In genomic region chr9:115995856-115996560, GRCm38 (mm10) we compare ENCODE assay signal across 16 mouse cellular contexts.
DNase-seq lines count a peak whose midpoint lies in the region; ATAC-seq and TF ChIP-seq lines count a peak whose summit lies in the region.
"Had no signal": no experiment of that assay in that cellular context is flagged by ENCODE, and none has a peak within 500 bp of the region (broad histone marks: within the 10 kb centered on the region; RNA-seq: fewer than 3 reads in every experiment).

No protein-coding gene starts in this region.

- peak; percentile 11 for DNase-seq in forebrain, postnatal 0 days
- DNase-seq in retina, postnatal 1 day, result peak; percentile 45
- no peak for DNase-seq in lung, adult 18-20 months
- DNase-seq in layer of hippocampus, adult 2 months (ENCODE audit: low spot score in 2 of 2), result no peak
- DNase-seq: adrenal gland, postnatal 10 days; cerebellum, adult 18-20 months; heart, postnatal 10 days; kidney, adult 2 months; kidney, postnatal 4 days; thymus, postnatal 14 days had no signal

- H3K36me3 ChIP-seq in hindbrain, embryonic 13.5 days, result no peaks in the 10 kb centered on the region
- no peaks in the 10 kb centered on the region for H3K36me3 ChIP-seq in hindbrain, embryonic 12.5 days
- H3K36me3 ChIP-seq in neural tube, embryonic 13.5 days, result no peaks in the 10 kb centered on the region
- no peaks in the 10 kb centered on the region for H3K36me3 ChIP-seq in neural tube, embryonic 15.5 days
- H3K36me3 ChIP-seq in forebrain, postnatal 0 days (ENCODE audit: insufficient read depth), result no peaks in the 10 kb centered on the region
- H3K36me3 ChIP-seq: embryonic facial prominence, embryonic 15.5 days; heart, embryonic 10.5 days had no signal

- no peak overlapping the region for H3K4me2 ChIP-seq in hindbrain, embryonic 13.5 days
- no peak overlapping the region for H3K4me2 ChIP-seq in hindbrain, embryonic 12.5 days (replicated peaks)
- no peak overlapping the region for H3K4me2 ChIP-seq in neural tube, embryonic 13.5 days
- H3K4me2 ChIP-seq in neural tube, embryonic 15.5 days, result no peak overlapping the region
- H3K4me2 ChIP-seq in forebrain, postnatal 0 days (ENCODE audit: low read depth), result no peak overlapping the region
- H3K4me2 ChIP-seq: embryonic facial prominence, embryonic 15.5 days had no signal

- H3K9ac ChIP-seq in hindbrain, embryonic 13.5 days, result no peak overlapping the region
- no peak overlapping the region for H3K9ac ChIP-seq in hindbrain, embryonic 12.5 days
- no peak overlapping the region for H3K9ac ChIP-seq in neural tube, embryonic 13.5 days
- no peak overlapping the region for H3K9ac ChIP-seq in neural tube, embryonic 15.5 days (replicated peaks)
- H3K9ac ChIP-seq in forebrain, postnatal 0 days, result no peak overlapping the region
- H3K9ac ChIP-seq: embryonic facial prominence, embryonic 15.5 days had no signal

- no peak for ATAC-seq in hindbrain, embryonic 13.5 days (ENCODE audit: low FRiP score)
- ATAC-seq in hindbrain, embryonic 12.5 days (ENCODE audit: low FRiP score), result no peak
- ATAC-seq in neural tube, embryonic 13.5 days (ENCODE audit: low read depth), result no peak
- no peak for ATAC-seq in neural tube, embryonic 15.5 days (ENCODE audit: low FRiP score)
- no peak for ATAC-seq in forebrain, postnatal 0 days

- peak overlapping the region; percentile 46; the same call in 1 of the 2 replicates for H3K27ac ChIP-seq in hindbrain, embryonic 13.5 days
- no peak overlapping the region for H3K27ac ChIP-seq in hindbrain, embryonic 12.5 days
- peak overlapping the region; percentile 38; the same call in 1 of the 2 replicates for H3K27ac ChIP-seq in neural tube, embryonic 13.5 days (replicated peaks)
- no peak overlapping the region for H3K27ac ChIP-seq in neural tube, embryonic 15.5 days (replicated peaks)
- H3K27ac ChIP-seq in forebrain, postnatal 0 days (ENCODE audit: low read depth, low read length), result no peak overlapping the region
- H3K27ac ChIP-seq in layer of hippocampus, adult 2 months, result no peak overlapping the region
- H3K27ac ChIP-seq: embryonic facial prominence, embryonic 15.5 days; heart, embryonic 10.5 days had no signal

- no peaks in the 10 kb centered on the region for H3K4me1 ChIP-seq in hindbrain, embryonic 13.5 days (replicated peaks)
- no peaks in the 10 kb centered on the region for H3K4me1 ChIP-seq in hindbrain, embryonic 12.5 days
- H3K4me1 ChIP-seq in neural tube, embryonic 13.5 days (replicated peaks), result no peaks in the 10 kb centered on the region; the same call in 1 of the 2 replicates
- H3K4me1 ChIP-seq in neural tube, embryonic 15.5 days, result no peaks in the 10 kb centered on the region
- no peaks in the 10 kb centered on the region for H3K4me1 ChIP-seq in forebrain, postnatal 0 days (ENCODE audit: insufficient read depth)

- no peak overlapping the region for H3K4me3 ChIP-seq in hindbrain, embryonic 13.5 days
- no peak overlapping the region for H3K4me3 ChIP-seq in hindbrain, embryonic 12.5 days
- H3K4me3 ChIP-seq in neural tube, embryonic 13.5 days, result no peak overlapping the region
- no peak overlapping the region for H3K4me3 ChIP-seq in neural tube, embryonic 15.5 days (replicated peaks)
- H3K4me3 ChIP-seq in forebrain, postnatal 0 days (ENCODE audit: low read depth, low read length), result no peak overlapping the region
- no peak overlapping the region for H3K4me3 ChIP-seq in layer of hippocampus, adult 2 months
- H3K4me3 ChIP-seq: embryonic facial prominence, embryonic 15.5 days; heart, embryonic 10.5 days had no signal

- no peaks in the 10 kb centered on the region for H3K9me3 ChIP-seq in hindbrain, embryonic 13.5 days
- H3K9me3 ChIP-seq in hindbrain, embryonic 12.5 days (replicated peaks), result no peaks in the 10 kb centered on the region
- H3K9me3 ChIP-seq in neural tube, embryonic 13.5 days, result no peaks in the 10 kb centered on the region
- no peaks in the 10 kb centered on the region for H3K9me3 ChIP-seq in neural tube, embryonic 15.5 days (replicated peaks)
- no peaks in the 10 kb centered on the region for H3K9me3 ChIP-seq in forebrain, postnatal 0 days (ENCODE audit: low read length)
- H3K9me3 ChIP-seq: embryonic facial prominence, embryonic 15.5 days; heart, embryonic 10.5 days had no signal

- no peaks in the 10 kb centered on the region for H3K27me3 ChIP-seq in hindbrain, embryonic 13.5 days
- H3K27me3 ChIP-seq in hindbrain, embryonic 12.5 days, result no peaks in the 10 kb centered on the region
- no peaks in the 10 kb centered on the region for H3K27me3 ChIP-seq in neural tube, embryonic 13.5 days
- H3K27me3 ChIP-seq in neural tube, embryonic 15.5 days (replicated peaks), result no peaks in the 10 kb centered on the region
- no peaks in the 10 kb centered on the region for H3K27me3 ChIP-seq in forebrain, postnatal 0 days (ENCODE audit: insufficient read depth, low read length)
- H3K27me3 ChIP-seq: embryonic facial prominence, embryonic 15.5 days had no signal

- TF ChIP-seq CTCF in forebrain, postnatal 0 days (IDR thresholded peaks at IDR 0.05; ENCODE audit: low read depth), result no peak
- TF ChIP-seq CTCF in layer of hippocampus, adult 2 months (conservative IDR thresholded peaks at IDR 0.05), result no peak

- WGBS in hindbrain, embryonic 13.5 days, result 75% methylated on average over 23 of the region's 23 CpGs
- 81% methylated on average over 23 of the region's 23 CpGs for WGBS in hindbrain, embryonic 12.5 days
- WGBS in neural tube, embryonic 13.5 days, result 79% methylated on average over 23 of the region's 23 CpGs
- WGBS in neural tube, embryonic 15.5 days, result 67% methylated on average over 23 of the region's 23 CpGs
- WGBS in forebrain, postnatal 0 days, result 57% methylated on average over 23 of the region's 23 CpGs

Comparison
In these comparisons a context has a peak if more than half of its experiments do, and no peak if none do; other contexts are left out.
1. H3K27ac ChIP-seq: peak in hindbrain, embryonic 13.5 days (single experiment) and neural tube, embryonic 13.5 days (single experiment); none in hindbrain, embryonic 12.5 days (single experiment), neural tube, embryonic 15.5 days (single experiment), forebrain, postnatal 0 days (single experiment) and layer of hippocampus, adult 2 months (single experiment).
2. DNase-seq: peak in forebrain, postnatal 0 days (single experiment) and retina, postnatal 1 day (single experiment); none in lung, adult 18-20 months (0 of 2) and layer of hippocampus, adult 2 months (0 of 2).